Mouse (Mus musculus): ENCODE results near the gene Fam71b. TPM values are rescaled to one million over a fixed set of nuclear protein-coding genes. Genes with fewer than 3 reads are reported as not detected.

The Fam71b gene
- polyA plus RNA-seq, 1 experiment from 2014 or later: not detected

- 85% methylated on average over 7 of the region's 7 CpGs for WGBS
Measured at GRCm38 (mm10) chr11:46380097-46380675, 16.2 kb upstream of the Fam71b start.

GRCm38 (mm10) chr11:46382466-46382865 is 13.9 kb upstream of the Fam71b start:
- Histone ChIP-seq H3K4me1 (replicated peaks; ENCODE audit: control insufficient read depth, insufficient read depth, low read length) (no peaks in the 10 kb centered on the region), H3K9me3 (ENCODE audit: control insufficient read depth, low read length) (no peaks in the 10 kb centered on the region), H3K4me2 (ENCODE audit: low read length) (no peak overlapping the region), H3K4me3 (replicated peaks; ENCODE audit: low read length) (no peak overlapping the region), H3K27me3 (replicated peaks; ENCODE audit: control insufficient read depth, insufficient read depth, low read length) (no peaks in the 10 kb centered on the region), H3K27ac (ENCODE audit: low read length) (no peak overlapping the region), H3K9ac (replicated peaks; ENCODE audit: low read depth, low read length) (no peak overlapping the region), H3K36me3 (ENCODE audit: control insufficient read depth, insufficient read depth) (no peaks in the 10 kb centered on the region)
- no peak for ATAC-seq
- WGBS: 94% methylated on average over 4 of the region's 4 CpGs

More at GRCm38 (mm10) chr11:46380097-46380675, 16.2 kb upstream of the Fam71b start:
- H3K36me3 ChIP-seq (ENCODE audit: control insufficient read depth, insufficient read depth): no peaks in the 10 kb centered on the region
- ATAC-seq: no peak
- no peaks in the 10 kb centered on the region for H3K9me3 ChIP-seq (ENCODE audit: control insufficient read depth, low read length)
- H3K27ac ChIP-seq (ENCODE audit: low read length): no peak overlapping the region
- no peak overlapping the region for H3K9ac ChIP-seq (replicated peaks; ENCODE audit: low read depth, low read length)
- no peaks in the 10 kb centered on the region for H3K4me1 ChIP-seq (replicated peaks; ENCODE audit: control insufficient read depth, insufficient read depth, low read length)
- H3K4me2 ChIP-seq (ENCODE audit: low read length): no peak overlapping the region
- no peaks in the 10 kb centered on the region for H3K27me3 ChIP-seq (replicated peaks; ENCODE audit: control insufficient read depth, insufficient read depth, low read length)
- no peak overlapping the region for H3K4me3 ChIP-seq (replicated peaks; ENCODE audit: low read length)

- 90% methylated on average over 2 of the region's 2 CpGs for whole genome bisulfite sequencing
- H3K27ac ChIP-seq (ENCODE audit: low read length): no peak overlapping the region
- ATAC-seq: no peak
- H3K9me3 ChIP-seq (ENCODE audit: control insufficient read depth, low read length): no peaks in the 10 kb centered on the region
- H3K9ac ChIP-seq (replicated peaks; ENCODE audit: low read depth, low read length): no peak overlapping the region
- H3K36me3 ChIP-seq (ENCODE audit: control insufficient read depth, insufficient read depth): no peaks in the 10 kb centered on the region
- H3K4me1 ChIP-seq (replicated peaks; ENCODE audit: control insufficient read depth, insufficient read depth, low read length): no peaks in the 10 kb centered on the region
- no peak overlapping the region for H3K4me2 ChIP-seq (ENCODE audit: low read length)
- no peak overlapping the region for H3K4me3 ChIP-seq (replicated peaks; ENCODE audit: low read length)
- H3K27me3 ChIP-seq (replicated peaks; ENCODE audit: control insufficient read depth, insufficient read depth, low read length): no peaks in the 10 kb centered on the region
Measured at GRCm38 (mm10) chr11:46384925-46385324, 11.4 kb upstream of the Fam71b start.

- 90% methylated on average over 8 of the region's 8 CpGs for WGBS
- ATAC-seq: no peak
- H3K27me3 ChIP-seq (replicated peaks; ENCODE audit: control insufficient read depth, insufficient read depth, low read length): no peaks in the 10 kb centered on the region
Measured at GRCm38 (mm10) chr11:46386556-46386955, 9.8 kb upstream of the Fam71b start.

GRCm38 (mm10) chr11:46387061-46387460 is 9.3 kb upstream of the Fam71b start:
- no peak for ATAC-seq
- no peak overlapping the region for H3K9ac ChIP-seq (replicated peaks; ENCODE audit: low read depth, low read length)
- no peaks in the 10 kb centered on the region for H3K4me1 ChIP-seq (replicated peaks; ENCODE audit: control insufficient read depth, insufficient read depth, low read length)
- WGBS: 91% methylated on average over 8 of the region's 8 CpGs
- no peak overlapping the region for H3K4me3 ChIP-seq (replicated peaks; ENCODE audit: low read length)
- H3K36me3 ChIP-seq (ENCODE audit: control insufficient read depth, insufficient read depth): no peaks in the 10 kb centered on the region
- H3K27me3 ChIP-seq (replicated peaks; ENCODE audit: control insufficient read depth, insufficient read depth, low read length): no peaks in the 10 kb centered on the region
- no peaks in the 10 kb centered on the region for H3K9me3 ChIP-seq (ENCODE audit: control insufficient read depth, low read length)
- no peak overlapping the region for H3K27ac ChIP-seq (ENCODE audit: low read length)
- no peak overlapping the region for H3K4me2 ChIP-seq (ENCODE audit: low read length)

More at GRCm38 (mm10) chr11:46386556-46386955, 9.8 kb upstream of the Fam71b start:
- Histone ChIP-seq H3K4me1 (replicated peaks; ENCODE audit: control insufficient read depth, insufficient read depth, low read length) (no peaks in the 10 kb centered on the region), H3K36me3 (ENCODE audit: control insufficient read depth, insufficient read depth) (no peaks in the 10 kb centered on the region), H3K9me3 (ENCODE audit: control insufficient read depth, low read length) (no peaks in the 10 kb centered on the region), H3K27ac (ENCODE audit: low read length) (no peak overlapping the region), H3K4me2 (ENCODE audit: low read length) (no peak overlapping the region), H3K9ac (replicated peaks; ENCODE audit: low read depth, low read length) (no peak overlapping the region), H3K4me3 (replicated peaks; ENCODE audit: low read length) (no peak overlapping the region)

- Histone ChIP-seq H3K4me3 (replicated peaks; ENCODE audit: low read length) (no peak overlapping the region), H3K4me2 (ENCODE audit: low read length) (no peak overlapping the region), H3K4me1 (replicated peaks; ENCODE audit: control insufficient read depth, insufficient read depth, low read length) (no peaks in the 10 kb centered on the region), H3K9me3 (ENCODE audit: control insufficient read depth, low read length) (no peaks in the 10 kb centered on the region), H3K9ac (replicated peaks; ENCODE audit: low read depth, low read length) (no peak overlapping the region), H3K27ac (ENCODE audit: low read length) (no peak overlapping the region), H3K36me3 (ENCODE audit: control insufficient read depth, insufficient read depth) (no peaks in the 10 kb centered on the region), H3K27me3 (replicated peaks; ENCODE audit: control insufficient read depth, insufficient read depth, low read length) (no peaks in the 10 kb centered on the region)
- 76% methylated on average over 6 of the region's 6 CpGs for WGBS
- ATAC-seq: no peak
Measured at GRCm38 (mm10) chr11:46388438-46388837, 7.9 kb upstream of the Fam71b start.

GRCm38 (mm10) chr11:46389336-46390117 is 6.8 kb upstream of the Fam71b start, which contains the start of gene Itk:
Gene Itk (minus strand): TSS chr11:46389515.
- no peaks in the 10 kb centered on the region for H3K4me1 ChIP-seq (replicated peaks; ENCODE audit: control insufficient read depth, insufficient read depth, low read length)

GRCm38 (mm10) chr11:46390621-46391020 is 5.7 kb upstream of the Fam71b start:
- no peaks in the 10 kb centered on the region for H3K4me1 ChIP-seq (replicated peaks; ENCODE audit: control insufficient read depth, insufficient read depth, low read length)
- ATAC-seq: no peak
- 11% methylated on average over 3 of the region's 3 CpGs for WGBS

More at GRCm38 (mm10) chr11:46389336-46390117, 6.8 kb upstream of the Fam71b start, which contains the start of gene Itk:
- H3K4me3 ChIP-seq (replicated peaks; ENCODE audit: low read length): no peak within 1 kb of the TSS
- no peak within 1 kb of the TSS for H3K9ac ChIP-seq (replicated peaks; ENCODE audit: low read depth, low read length)
- H3K9me3 ChIP-seq (ENCODE audit: control insufficient read depth, low read length): no peaks in the 10 kb centered on the region
- H3K36me3 ChIP-seq (ENCODE audit: control insufficient read depth, insufficient read depth): no peaks in the 10 kb centered on the region
- 88% methylated on average over 13 of the region's 13 CpGs for WGBS
- ATAC-seq: no peak
- no peak within 1 kb of the TSS for H3K4me2 ChIP-seq (ENCODE audit: low read length)
- H3K27ac ChIP-seq (ENCODE audit: low read length): no peak within 1 kb of the TSS
- H3K27me3 ChIP-seq (replicated peaks; ENCODE audit: control insufficient read depth, insufficient read depth, low read length): no peaks in the 10 kb centered on the region

GRCm38 (mm10) chr11:46392890-46393289 is 3.5 kb upstream of the Fam71b start:
- Histone ChIP-seq H3K36me3 (ENCODE audit: control insufficient read depth, insufficient read depth) (no peaks in the 10 kb centered on the region), H3K4me3 (replicated peaks; ENCODE audit: low read length) (no peak overlapping the region), H3K4me1 (replicated peaks; ENCODE audit: control insufficient read depth, insufficient read depth, low read length) (no peaks in the 10 kb centered on the region), H3K4me2 (ENCODE audit: low read length) (no peak overlapping the region), H3K9me3 (ENCODE audit: control insufficient read depth, low read length) (no peaks in the 10 kb centered on the region), H3K9ac (replicated peaks; ENCODE audit: low read depth, low read length) (no peak overlapping the region), H3K27ac (ENCODE audit: low read length) (no peak overlapping the region), H3K27me3 (replicated peaks; ENCODE audit: control insufficient read depth, insufficient read depth, low read length) (no peaks in the 10 kb centered on the region)
- ATAC-seq: no peak
- WGBS: 86% methylated on average over 7 of the region's 7 CpGs

More at GRCm38 (mm10) chr11:46390621-46391020, 5.7 kb upstream of the Fam71b start:
- Histone ChIP-seq H3K9ac (replicated peaks; ENCODE audit: low read depth, low read length) (no peak overlapping the region), H3K27ac (ENCODE audit: low read length) (no peak overlapping the region), H3K36me3 (ENCODE audit: control insufficient read depth, insufficient read depth) (no peaks in the 10 kb centered on the region), H3K4me2 (ENCODE audit: low read length) (no peak overlapping the region), H3K4me3 (replicated peaks; ENCODE audit: low read length) (no peak overlapping the region), H3K27me3 (replicated peaks; ENCODE audit: control insufficient read depth, insufficient read depth, low read length) (no peaks in the 10 kb centered on the region), H3K9me3 (ENCODE audit: control insufficient read depth, low read length) (no peaks in the 10 kb centered on the region)

All from forebrain, embryonic 16.5 days (tissue).